Mouse (Mus musculus): ENCODE data around the gene Lins1.

Gene Lins1

DNA sequence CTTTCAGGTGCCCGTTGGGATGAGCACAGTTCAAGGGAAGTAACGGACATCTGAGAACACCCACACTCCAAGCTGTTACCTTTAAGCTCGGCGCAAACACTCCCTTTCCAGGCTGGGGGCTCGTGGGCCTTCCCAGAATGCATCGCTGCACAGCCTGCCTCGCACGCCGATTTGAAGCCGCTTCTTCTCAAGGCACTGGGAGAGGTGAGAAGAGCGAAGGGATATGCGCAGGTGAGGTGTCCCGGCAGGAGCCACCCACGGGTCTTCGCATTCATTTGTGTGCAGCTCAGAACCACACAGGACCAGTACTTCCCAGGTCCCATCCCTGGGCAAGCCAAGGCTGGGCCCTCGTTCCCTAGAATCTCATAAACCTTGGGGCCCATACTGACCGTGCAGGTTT is 43.7 kb downstream of the Lins1 start:
- no peak for DNase-seq (ENCODE audit: low spot score)

DNA sequence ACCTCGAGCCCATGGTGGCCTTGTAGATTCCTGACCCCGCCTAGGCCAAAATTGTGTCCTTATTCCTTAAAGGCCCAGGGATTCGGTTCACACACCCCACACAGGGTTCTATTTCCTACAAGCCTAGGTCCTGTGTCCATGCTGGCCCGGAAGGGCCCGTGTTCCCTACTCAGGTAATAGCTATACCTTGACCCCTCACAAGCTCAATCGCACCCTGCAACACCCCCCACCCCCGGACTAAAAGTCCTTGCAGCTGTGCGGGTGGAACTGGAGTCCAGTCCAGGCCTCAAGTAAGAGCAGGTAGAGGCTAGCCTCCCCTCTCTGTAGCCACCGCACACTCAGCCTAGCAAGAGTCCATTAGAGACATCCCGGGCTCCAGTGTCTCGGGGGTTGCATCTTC is 44.2 kb downstream of the Lins1 start:
- DNase-seq (ENCODE audit: low spot score): no peak

DNA sequence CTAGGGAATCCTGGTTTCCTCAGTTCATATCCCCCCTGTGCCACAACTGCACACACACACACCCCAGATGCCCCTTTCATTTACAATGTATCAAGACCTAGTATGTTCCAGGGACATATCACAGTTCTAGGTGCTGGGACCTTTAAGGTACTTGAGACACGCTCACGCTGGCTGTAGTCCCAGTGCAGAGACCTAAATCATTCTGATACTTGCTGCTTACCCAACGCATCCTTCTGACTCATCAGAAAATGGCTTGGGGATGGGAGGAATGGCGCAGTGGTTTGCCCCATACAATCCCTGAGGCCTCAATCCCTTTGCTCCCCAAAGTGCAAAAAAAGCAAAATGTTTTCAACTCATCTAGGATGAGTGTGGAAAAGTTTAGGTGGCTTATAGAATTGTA is 44.8 kb downstream of the Lins1 start:
- DNase-seq (ENCODE audit: low spot score): no peak

DNA sequence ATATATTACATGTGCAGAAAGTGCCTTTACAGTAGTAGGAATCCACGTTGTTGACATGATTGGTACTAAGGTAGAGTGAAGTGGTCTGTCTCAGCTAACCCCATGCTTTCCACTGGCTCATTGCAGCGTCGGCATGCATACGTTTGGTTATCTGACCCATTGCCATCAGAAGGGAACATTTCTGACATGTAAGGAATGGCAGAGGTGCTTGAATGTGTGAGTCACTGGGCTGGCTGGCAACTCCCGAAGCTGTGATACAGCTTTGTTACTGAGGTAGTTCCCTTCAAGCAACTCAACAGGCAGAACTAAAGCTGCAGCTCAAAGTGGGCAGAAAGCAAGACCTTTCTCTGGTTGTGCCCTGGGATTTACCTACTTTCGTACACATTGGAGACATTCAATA is 45.3 kb downstream of the Lins1 start:
- no peak for DNase-seq (ENCODE audit: low spot score)

DNA sequence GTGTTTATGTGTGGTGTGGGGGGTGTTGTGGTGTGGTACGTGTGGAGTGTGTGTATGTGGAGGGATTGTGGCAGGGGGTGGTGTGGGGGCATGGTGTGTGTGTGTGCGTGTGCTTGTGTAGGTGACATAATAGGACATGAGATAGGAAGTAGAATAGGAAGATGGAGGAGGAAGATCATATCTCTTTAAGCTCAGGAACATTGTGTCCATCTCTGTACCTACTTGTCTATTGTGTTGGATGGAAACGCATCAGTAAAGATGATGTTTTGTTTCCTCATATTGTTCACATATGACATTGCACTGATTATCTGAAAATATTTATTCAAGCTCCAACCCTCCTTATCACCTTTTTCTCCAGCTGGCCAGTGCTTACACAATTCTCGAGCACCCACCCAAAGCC is 47.7 kb downstream of the Lins1 start:
- no peak for DNase-seq (ENCODE audit: low spot score)

DNA sequence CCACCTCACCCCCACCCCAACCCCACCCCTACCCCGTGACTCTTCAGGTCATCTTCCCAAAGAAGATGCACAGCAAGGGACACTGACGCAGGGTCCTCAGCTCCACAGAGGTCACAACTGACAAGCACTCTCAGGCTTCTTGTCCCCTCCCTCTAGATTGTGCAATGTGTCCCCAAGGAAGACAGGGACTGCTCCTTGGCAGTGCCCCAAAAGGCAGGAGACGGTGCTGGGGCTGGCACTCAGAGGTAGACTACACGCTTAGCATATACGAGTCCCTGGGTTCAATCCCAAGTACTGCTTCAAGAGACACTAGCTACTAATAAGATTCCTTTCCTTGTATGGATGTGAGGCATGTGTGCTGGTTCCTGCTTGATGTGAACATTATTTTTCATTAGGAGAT is 51.3 kb downstream of the Lins1 start:
- no peak for DNase-seq (ENCODE audit: low spot score)

DNA sequence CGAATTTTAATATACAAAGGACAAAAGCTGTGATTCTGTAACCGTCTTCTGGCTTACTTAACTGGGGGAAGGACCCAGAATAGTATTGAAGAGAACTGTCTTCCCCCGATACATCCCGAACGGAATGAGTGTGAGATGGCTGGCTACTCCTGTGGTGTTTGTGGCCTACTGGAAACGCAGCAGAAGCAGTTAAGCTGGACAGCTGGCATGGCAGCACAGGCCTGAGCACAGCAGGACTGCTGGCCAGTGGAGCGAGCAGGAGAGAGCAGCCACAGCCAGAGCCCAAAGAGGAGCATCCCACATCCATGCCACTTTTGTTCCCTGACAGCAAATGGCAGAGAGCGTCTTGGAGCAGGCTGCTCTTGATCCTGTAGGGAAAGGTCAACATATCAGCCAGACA is 51.7 kb downstream of the Lins1 start:
- no peak for DNase-seq (ENCODE audit: low spot score)

DNA sequence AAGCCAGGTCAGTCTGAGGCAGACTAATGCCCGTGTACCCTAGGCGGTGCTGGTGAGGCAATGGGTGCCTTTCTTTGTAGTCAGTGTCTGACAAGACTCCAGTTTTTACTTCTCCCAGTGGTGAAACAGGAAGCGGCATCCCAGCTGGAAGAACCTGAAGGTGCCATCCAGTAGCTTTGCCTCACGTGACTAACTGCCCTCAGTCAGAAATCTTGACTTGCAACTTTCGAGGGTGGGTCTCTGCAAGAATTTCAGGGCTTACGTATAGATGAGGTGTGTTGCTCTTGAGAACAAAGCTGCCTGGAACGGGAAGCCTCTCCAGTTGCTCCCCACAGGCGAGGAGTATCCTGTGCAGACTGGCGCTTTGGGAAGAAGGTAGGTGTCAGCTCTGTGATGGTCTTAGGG is 53.7 kb downstream of the Lins1 start, which contains the start of gene Cers3:
Cers3 (plus strand) TSS at position 128 of the 405 bp plus-strand sequence.
- no peak for DNase-seq (ENCODE audit: low spot score)

DNA sequence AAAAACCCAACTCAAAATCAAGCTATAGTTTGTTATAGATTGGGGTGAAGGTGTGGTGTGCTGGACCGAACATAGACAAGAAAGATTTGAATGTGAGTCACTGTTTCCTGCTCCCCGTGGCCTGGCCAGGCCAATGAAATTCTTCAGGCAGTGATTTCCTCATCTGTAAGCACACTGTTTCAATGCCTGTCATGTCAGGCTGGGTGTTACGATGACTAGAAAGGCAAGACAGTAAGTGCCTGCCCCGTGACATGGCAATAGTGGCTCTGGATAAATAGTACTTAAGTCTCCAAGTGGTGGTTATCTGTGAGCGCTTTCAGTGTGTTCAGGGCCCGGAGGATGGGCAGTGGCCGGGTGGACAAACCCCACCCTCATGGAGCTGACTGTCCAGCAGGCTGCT is 57.3 kb downstream of the Lins1 start:
- DNase-seq (ENCODE audit: low spot score): no peak

DNA sequence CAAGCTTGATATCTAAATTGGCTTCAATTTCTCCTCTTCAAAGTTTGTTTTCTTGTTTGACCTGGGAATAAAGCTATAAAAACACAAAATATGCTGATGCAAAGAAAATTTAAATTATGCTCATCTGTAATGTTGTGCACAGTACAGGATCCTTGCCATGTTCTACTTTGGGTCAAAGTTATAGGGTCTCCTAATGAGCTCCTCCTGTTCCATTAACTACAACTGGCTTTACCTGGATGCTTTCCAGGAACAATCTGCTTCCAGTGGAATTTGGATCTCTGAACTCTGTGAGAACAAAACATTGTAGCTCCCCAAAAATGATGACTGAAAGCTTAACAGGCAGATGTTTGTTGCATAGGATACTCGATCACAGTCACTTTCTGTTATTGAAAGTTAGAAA is 60.3 kb downstream of the Lins1 start:
- no peak for DNase-seq (ENCODE audit: low spot score)

DNA sequence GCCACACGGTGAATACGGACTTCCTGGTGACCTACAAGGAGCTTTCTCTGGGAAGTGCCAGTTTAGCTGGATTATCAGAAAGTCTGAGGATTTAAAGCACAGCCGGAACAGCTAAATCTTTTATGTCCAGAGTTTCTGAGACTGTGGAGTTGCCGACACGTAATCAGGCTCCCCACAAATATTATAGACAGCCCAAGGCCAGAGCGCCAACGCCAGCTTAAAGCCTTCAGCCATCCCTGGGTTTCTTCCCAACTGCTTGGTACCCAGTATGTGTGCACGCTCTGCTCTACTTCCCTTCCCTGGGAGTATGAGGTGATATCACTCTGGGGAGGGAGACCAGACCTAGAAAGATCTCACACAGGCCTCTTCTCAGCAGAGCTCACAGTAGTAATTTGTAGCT is 64.1 kb downstream of the Lins1 start:
- no peak for DNase-seq (ENCODE audit: low spot score)

DNA sequence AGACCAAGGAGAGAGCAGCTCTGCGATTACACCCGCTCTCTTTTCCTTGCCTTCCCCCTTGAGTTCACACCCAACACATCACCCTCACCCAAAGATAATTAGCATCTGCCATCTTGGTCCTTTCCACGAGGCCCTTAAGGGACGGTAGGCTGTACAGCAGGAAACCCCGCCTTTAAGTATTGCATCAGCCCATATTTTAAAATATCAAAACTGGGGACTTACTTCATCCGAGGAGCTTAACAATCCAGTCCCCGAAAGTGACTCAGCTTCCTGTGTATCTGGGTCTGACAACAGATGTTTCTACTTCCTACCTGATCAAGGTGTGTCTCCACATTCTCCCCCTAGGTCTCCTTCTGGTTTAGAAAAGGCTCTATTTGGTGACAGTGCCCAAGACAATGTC is 65.9 kb downstream of the Lins1 start:
- DNase-seq (ENCODE audit: low spot score): no peak
